ENCODE assay signal across 8 mouse cellular contexts in genomic region chr13:100553042-100553437, GRCm38 (mm10). TPM values are rescaled to one million over a fixed set of nuclear protein-coding genes. Genes with fewer than 3 reads are reported as not detected.
DNase-seq lines count a peak whose midpoint lies in the region; ATAC-seq and TF ChIP-seq lines count a peak whose summit lies in the region.

No protein-coding gene starts in this region.

- H3K27ac ChIP-seq in heart, embryonic 13.5 days (replicated peaks), result no peak overlapping the region
- no peak overlapping the region for H3K27ac ChIP-seq in ES-E14 (ENCODE audit: insufficient read depth, low read depth, low read length, poor library complexity, severe bottlenecking)
- no peak overlapping the region for H3K27ac ChIP-seq in forebrain, embryonic 13.5 days
- no peak overlapping the region for H3K27ac ChIP-seq in liver, embryonic 15.5 days (replicated peaks)
- H3K27ac ChIP-seq in thymus, adult 2 months (ENCODE audit: control insufficient read depth, insufficient read depth, low read length), result no peak overlapping the region

- intact Hi-C loops in heart, postnatal 25 days (cut with DNase I), result no loop called here

- no peak for DNase-seq in heart, postnatal 25 days (ENCODE audit: low spot score)
- no peak for DNase-seq in ES-E14 (ENCODE audit: low read depth, low spot score)
- no peak for DNase-seq in thymus, postnatal 14 days
- no peak for DNase-seq in frontal cortex, postnatal 14 days (ENCODE audit: low spot score in 2 of 2)
- no peak for DNase-seq in thymus, adult 2 months

- H3K9ac ChIP-seq in heart, embryonic 13.5 days, result peak overlapping the region; percentile 79; the same call in 1 of the 2 replicates
- peak overlapping the region; percentile 83; the same call in 1 of the 2 replicates for H3K9ac ChIP-seq in ES-E14 (ENCODE audit: insufficient read depth, low read depth, low read length, poor library complexity, severe bottlenecking)
- H3K9ac ChIP-seq in forebrain, embryonic 13.5 days, result peak overlapping the region; percentile 62; the same call in 1 of the 2 replicates
- no peak overlapping the region for H3K9ac ChIP-seq in liver, embryonic 15.5 days

- no peak for TF ChIP-seq CTCF in thymus, adult 2 months (IDR thresholded peaks at IDR 0.05; ENCODE audit: borderline replicate concordance, control insufficient read depth, extremely low read depth, insufficient read depth, low read length, poor library complexity)

- no peaks in the 10 kb centered on the region for H3K9me3 ChIP-seq in heart, embryonic 13.5 days
- no peaks in the 10 kb centered on the region for H3K9me3 ChIP-seq in ES-E14 (ENCODE audit: control insufficient read depth, insufficient read depth, low read depth, low read length)
- H3K9me3 ChIP-seq in forebrain, embryonic 13.5 days (replicated peaks), result no peaks in the 10 kb centered on the region
- H3K9me3 ChIP-seq in liver, embryonic 15.5 days (replicated peaks), result no peaks in the 10 kb centered on the region

- in situ Hi-C loops in ES-E14 (cut with MboI; ENCODE audit: low sequenced_read_pairs in 2 of 2, unreplicated experiment in 2 of 2), result no loop called here

- peak overlapping the region; percentile 100 for H3K4me2 ChIP-seq in heart, embryonic 13.5 days
- peak overlapping the region; percentile 99 for H3K4me2 ChIP-seq in forebrain, embryonic 13.5 days
- peak overlapping the region; percentile 68 for H3K4me2 ChIP-seq in liver, embryonic 15.5 days

- H3K36me3 ChIP-seq in heart, embryonic 13.5 days, result no peaks in the 10 kb centered on the region
- H3K36me3 ChIP-seq in ES-E14 (ENCODE audit: control insufficient read depth, insufficient read depth, low read length, poor library complexity, severe bottlenecking), result no peaks in the 10 kb centered on the region
- no peaks in the 10 kb centered on the region for H3K36me3 ChIP-seq in forebrain, embryonic 13.5 days (ENCODE audit: poor library complexity, severe bottlenecking)
- H3K36me3 ChIP-seq in liver, embryonic 15.5 days (replicated peaks), result no peaks in the 10 kb centered on the region
- H3K36me3 ChIP-seq in thymus, adult 2 months (ENCODE audit: control insufficient read depth, insufficient read depth, low read length), result no peaks in the 10 kb centered on the region

- 8% methylated on average over 12 of the region's 12 CpGs for WGBS in heart, embryonic 13.5 days
- 4% methylated on average over 12 of the region's 12 CpGs for whole genome bisulfite sequencing in forebrain, embryonic 13.5 days
- 5% methylated on average over 12 of the region's 12 CpGs for WGBS in liver, embryonic 15.5 days (ENCODE audit: insufficient replicate concordance)
- 10% methylated on average over 12 of the region's 12 CpGs for WGBS in thymus, adult 2 months

- peaks cover 67% of the 10 kb centered on the region for H3K27me3 ChIP-seq in heart, embryonic 13.5 days (replicated peaks)
- H3K27me3 ChIP-seq in forebrain, embryonic 13.5 days, result peaks cover 60% of the 10 kb centered on the region
- H3K27me3 ChIP-seq in liver, embryonic 15.5 days, result peaks cover 62% of the 10 kb centered on the region
- peaks cover 17% of the 10 kb centered on the region; the same call in 1 of the 2 replicates for H3K27me3 ChIP-seq in thymus, adult 2 months (ENCODE audit: control insufficient read depth, insufficient read depth, low read length)

- peak overlapping the region; percentile 72 for H3K4me3 ChIP-seq in heart, embryonic 13.5 days
- peak overlapping the region; percentile 86 to 95 for H3K4me3 ChIP-seq in ES-E14 (ENCODE audit: insufficient read depth in 1 of 2, low read depth in 1 of 2, low read length in 2 of 2, poor library complexity in 1 of 2, severe bottlenecking in 1 of 2)
- peak overlapping the region; percentile 59 for H3K4me3 ChIP-seq in forebrain, embryonic 13.5 days
- peak overlapping the region; percentile 59 for H3K4me3 ChIP-seq in liver, embryonic 15.5 days (replicated peaks)
- no peak overlapping the region for H3K4me3 ChIP-seq in thymus, adult 2 months (ENCODE audit: control insufficient read depth, insufficient read depth, low read length)

- ATAC-seq in heart, embryonic 13.5 days (ENCODE audit: extremely low read depth, insufficient number of reproducible peaks, low FRiP score, low TSS enrichment), result no peak
- no peak for ATAC-seq in forebrain, embryonic 13.5 days
- ATAC-seq in liver, embryonic 15.5 days (ENCODE audit: insufficient read depth), result no peak

- no peak for TF ChIP-seq POLR2A in thymus, adult 2 months (IDR thresholded peaks at IDR 0.05; ENCODE audit: control insufficient read depth, extremely low read depth, insufficient read depth, low read length, poor library complexity)

- H3K4me1 ChIP-seq in heart, embryonic 13.5 days, result peaks cover 16% of the 10 kb centered on the region
- peaks cover 2 to 3% of the 10 kb centered on the region in 2 experiments; a peak in 2 of 4 replicates for H3K4me1 ChIP-seq in ES-E14 (ENCODE audit: control insufficient read depth in 2 of 2, insufficient read depth in 2 of 2, low read length in 2 of 2, poor library complexity in 1 of 2)
- H3K4me1 ChIP-seq in forebrain, embryonic 13.5 days, result peaks cover 19% of the 10 kb centered on the region
- H3K4me1 ChIP-seq in liver, embryonic 15.5 days (replicated peaks), result peaks cover 15% of the 10 kb centered on the region; the same call in 1 of the 2 replicates
- H3K4me1 ChIP-seq in thymus, adult 2 months (replicated peaks; ENCODE audit: control insufficient read depth, insufficient read depth, low read length), result no peaks in the 10 kb centered on the region

TF ChIP-seq in ES-E14, 5 proteins besides CTCF, POLR2A, EP300 and RAD21:
- TF ChIP-seq MAFK (IDR thresholded peaks at IDR 0.05; ENCODE audit: insufficient read depth, low read depth, low read length) (no peak), HCFC1 (IDR thresholded peaks at IDR 0.05; ENCODE audit: borderline replicate concordance, insufficient read depth, low read length) (no peak), ZC3H11A (IDR thresholded peaks at IDR 0.05; ENCODE audit: borderline replicate concordance, low read depth, low read length) (no peak), ZNF384 (IDR thresholded peaks at IDR 0.05; ENCODE audit: low read depth, low read length) (no peak), CHD2 (IDR thresholded peaks at IDR 0.05; ENCODE audit: low read depth, low read length) (no peak)

RNA-seq across cellular contexts. Expression of gene Ocln, which starts 0.5 kb away (rescaled TPM):
- 2.5 and 2.6 TPM in 2 replicates for polyA plus RNA-seq in heart, embryonic 13.5 days (2015; fragmentation: Nextera tagmentation; extraction: Ambion mirVana)
- under 1 TPM; 0.36 to 0.49 TPM for total RNA-seq in heart, postnatal 25 days (2021)
- total RNA-seq in ES-E14 (2012; rRNA removed), result 6.2 and 17.1 TPM in 2 replicates
- polyA plus RNA-seq in forebrain, embryonic 13.5 days (2015; fragmentation: Nextera tagmentation; extraction: Ambion mirVana), result 2.8 and 3.5 TPM in 2 replicates
- 10.0 and 10.9 TPM in 2 replicates for polyA plus RNA-seq in liver, embryonic 15.5 days (2015; fragmentation: Nextera tagmentation; extraction: Ambion mirVana)
- polyA plus RNA-seq in thymus, adult 2 months (2012; rRNA removed), result 0.50 and 0.62 TPM in 2 replicates
